Mouse (Mus musculus): Measurements from ENCODE around the gene Hnf4a.

DNA sequence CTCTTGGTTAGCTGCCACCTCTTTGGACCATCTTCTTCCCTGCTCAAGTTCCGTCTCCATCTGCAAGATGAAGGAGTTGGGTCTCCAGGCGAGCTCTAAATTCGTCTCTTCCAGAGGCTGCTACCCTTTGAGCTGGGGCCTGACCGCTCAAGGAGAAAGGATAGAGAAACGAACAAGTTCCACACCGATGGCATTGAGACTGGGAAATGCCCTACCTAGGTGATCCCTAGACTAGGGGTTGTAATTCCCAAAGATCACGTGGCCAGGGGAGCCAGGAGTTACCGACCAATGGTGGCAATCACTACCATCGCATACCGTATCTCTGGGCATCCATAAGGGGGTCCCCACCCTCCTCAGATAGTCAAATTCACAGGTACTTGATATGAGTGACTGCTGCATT lies 36.1 kb downstream of the Hnf4a start:
- TF ChIP-seq POLR2A (IDR thresholded peaks at IDR 0.05; ENCODE audit: extremely low read depth, insufficient read depth, low read length) (no peak), CTCF (IDR thresholded peaks at IDR 0.05; ENCODE audit: extremely low read depth, insufficient read depth, low read length) (no peak)

Measured in cortical plate, adult 2 months (tissue).